Mouse (Mus musculus): ENCODE measurements around the gene Wnt2b. TPM values are rescaled to one million over a fixed set of nuclear protein-coding genes. Genes with fewer than 3 reads are reported as not detected.

Gene Wnt2b
- total and polyA plus RNA-seq, 3 experiments, result 0.16 TPM; not detected in 2

- TF ChIP-seq USF2 (conservative IDR thresholded peaks at IDR 0.05; ENCODE audit: low read depth, low read length) (no peak), KAT2A (IDR thresholded peaks at IDR 0.05; ENCODE audit: insufficient replicate concordance, low read length) (no peak), MYC (IDR thresholded peaks at IDR 0.05; ENCODE audit: low read depth, low read length) (no peak), JUN (IDR thresholded peaks at IDR 0.05; ENCODE audit: insufficient read depth, low read depth, low read length) (no peak), ZMIZ1 (IDR thresholded peaks at IDR 0.05; ENCODE audit: low read depth, low read length) (no peak), TBP (conservative IDR thresholded peaks at IDR 0.05; ENCODE audit: low read depth, low read length) (no peak), MAFK (IDR thresholded peaks at IDR 0.05; ENCODE audit: insufficient replicate concordance, low read length) (no peak), SMC3 (IDR thresholded peaks at IDR 0.05; ENCODE audit: low read depth, low read length) (no peak), CHD2 (IDR thresholded peaks at IDR 0.05; ENCODE audit: low read length) (no peak), EP300 (IDR thresholded peaks at IDR 0.05; ENCODE audit: low read length) (no peak), ZNF384 (IDR thresholded peaks at IDR 0.05; ENCODE audit: low read depth, low read length) (no peak), ZKSCAN1 (IDR thresholded peaks at IDR 0.05; ENCODE audit: borderline replicate concordance, low read depth, low read length) (no peak), MEF2A (IDR thresholded peaks at IDR 0.05; ENCODE audit: borderline replicate concordance, low read depth, low read length) (no peak), CHD1 (IDR thresholded peaks at IDR 0.05; ENCODE audit: low read depth, low read length) (no peak), BHLHE40 (IDR thresholded peaks at IDR 0.05; ENCODE audit: low read depth, low read length) (no peak), E2F4 (IDR thresholded peaks at IDR 0.05; ENCODE audit: insufficient replicate concordance, low read depth, low read length) (no peak), POLR2A (IDR thresholded peaks at IDR 0.05; ENCODE audit: low read depth, low read length) (no peak), JUND (conservative IDR thresholded peaks at IDR 0.05; ENCODE audit: low read depth, low read length) (no peak)
Observed at GRCm38 (mm10) chr3:104938327-104938726, 23.4 kb downstream of the Wnt2b start.

DNA sequence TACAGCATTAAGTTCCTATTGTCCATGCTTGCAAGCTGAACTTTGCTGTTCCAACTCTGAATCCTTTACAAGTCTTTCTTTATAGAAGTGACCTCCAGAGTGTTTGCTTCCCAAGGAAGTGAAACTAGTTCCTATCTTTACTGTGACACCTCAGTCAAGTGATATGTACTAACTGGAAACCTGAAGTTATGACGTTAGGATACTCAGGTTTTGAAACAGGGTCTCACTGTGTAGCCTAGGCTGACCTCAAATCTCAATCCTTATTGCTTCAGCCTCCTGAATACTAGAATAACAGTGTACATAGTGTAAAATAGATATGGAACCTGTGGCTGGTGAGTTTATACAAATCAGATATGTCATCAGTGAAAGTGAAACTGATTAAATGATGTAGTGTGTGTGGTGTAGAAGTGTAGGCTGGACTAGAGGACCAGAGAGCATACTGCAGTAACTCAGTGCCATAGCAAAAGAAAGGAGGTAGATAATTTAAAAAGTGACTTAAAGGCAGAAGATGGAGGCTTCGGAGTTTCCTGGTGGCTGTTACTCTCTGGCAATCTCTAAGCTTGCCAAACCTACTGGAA is 23.9 kb downstream of the Wnt2b start:
- Histone ChIP-seq H3K9ac (ENCODE audit: insufficient read depth, low read depth) (no peak overlapping the region), H3K4me1 (ENCODE audit: control insufficient read depth in 1 of 2, insufficient read depth in 2 of 2) (peaks cover 0 to 11% of the 10 kb centered on the region in 2 experiments; a peak in 2 of 4 replicates), H3K4me3 (replicated peaks in 1 of 3; ENCODE audit: low read depth in 2 of 3, low read length in 2 of 3, poor library complexity in 1 of 3) (no peak overlapping the region), H3K79me2 (replicated peaks; ENCODE audit: control insufficient read depth, extremely low read depth, insufficient read depth, poor library complexity, severe bottlenecking) (no peaks in the 10 kb centered on the region), H3K9me3 (replicated peaks; ENCODE audit: low read length) (no peaks in the 10 kb centered on the region), H3K36me3 (replicated peaks in 1 of 2; ENCODE audit: control insufficient read depth in 1 of 2, insufficient read depth in 1 of 2, low read length in 1 of 2) (peaks cover 4 to 19% of the 10 kb centered on the region in 2 experiments), H3K27ac (ENCODE audit: insufficient read depth, low read depth) (no peak overlapping the region), H3K4me2 (ENCODE audit: insufficient read depth, low read depth, poor library complexity, severe bottlenecking) (0 out of 2 replicates have a peak overlapping the region, but pooled peaks have one; percentile 13), H3K27me3 (replicated peaks) (no peaks in the 10 kb centered on the region)
- in situ Hi-C loops (cut with MboI; ENCODE audit: low pct_ligation_motif_present, low pct_unique_long_range_greater_than_20kb, low sequenced_read_pairs), result no loop called here
- dilution Hi-C loops (cut with MboI; ENCODE audit: extremely low pct_ligation_motif_present, extremely low pct_unique_long_range_greater_than_20kb, low sequenced_read_pairs), result no loop called here
- no peak for TF ChIP-seq ETS1 (conservative IDR thresholded peaks at IDR 0.05; ENCODE audit: low read depth, low read length)
- no peak for TF ChIP-seq SMC3 (IDR thresholded peaks at IDR 0.05; ENCODE audit: low read depth, low read length)
- TF ChIP-seq RAD21 (IDR thresholded peaks at IDR 0.05; ENCODE audit: low read depth, low read length), result no peak
- TF ChIP-seq IRF4 (IDR thresholded peaks at IDR 0.05; ENCODE audit: low read depth, low read length), result 0 out of 2 replicates have a peak, but pooled peaks have one; percentile 4
- 0 out of 2 replicates have a peak, but pooled peaks have one; percentile 10 for TF ChIP-seq JUND (conservative IDR thresholded peaks at IDR 0.05; ENCODE audit: low read depth, low read length)
- DNase-seq (ENCODE audit: extremely low read depth), result peak; percentile 24

More at GRCm38 (mm10) chr3:104938327-104938726, 23.4 kb downstream of the Wnt2b start:
- Histone ChIP-seq H3K9ac (ENCODE audit: insufficient read depth, low read depth) (no peak overlapping the region), H3K36me3 (replicated peaks in 1 of 2; ENCODE audit: control insufficient read depth in 1 of 2, insufficient read depth in 1 of 2, low read length in 1 of 2) (peaks cover 6 to 23% of the 10 kb centered on the region in 2 experiments), H3K27ac (ENCODE audit: insufficient read depth, low read depth) (no peak overlapping the region), H3K9me3 (replicated peaks; ENCODE audit: low read length) (no peaks in the 10 kb centered on the region), H3K27me3 (replicated peaks) (no peaks in the 10 kb centered on the region), H3K79me2 (replicated peaks; ENCODE audit: control insufficient read depth, extremely low read depth, insufficient read depth, poor library complexity, severe bottlenecking) (no peaks in the 10 kb centered on the region), H3K4me1 (ENCODE audit: control insufficient read depth in 1 of 2, insufficient read depth in 2 of 2) (peaks cover 0 to 11% of the 10 kb centered on the region in 2 experiments; a peak in 2 of 4 replicates), H3K4me3 (replicated peaks in 1 of 3; ENCODE audit: low read depth in 2 of 3, low read length in 2 of 3, poor library complexity in 1 of 3) (no peak overlapping the region), H3K4me2 (ENCODE audit: insufficient read depth, low read depth, poor library complexity, severe bottlenecking) (no peak overlapping the region)
- in situ Hi-C loops (cut with MboI; ENCODE audit: low pct_ligation_motif_present, low pct_unique_long_range_greater_than_20kb, low sequenced_read_pairs) (no loop called here), dilution Hi-C loops (cut with MboI; ENCODE audit: extremely low pct_ligation_motif_present, extremely low pct_unique_long_range_greater_than_20kb, low sequenced_read_pairs) (no loop called here)
- no peak for DNase-seq (ENCODE audit: extremely low read depth)

Measured in CH12.LX (cell line).